Mouse (Mus musculus) ES-Bruce4 (cell line): ENCODE measurements at regions not wholly inside any gene's neighbourhood (a gene's known extent, or its start where the extent isn't known, plus 50 kb on each side); places are given as distances from the start of the nearest gene placed in this dataset.

Experiments used
- CTCF ChIP-seq: IDR thresholded peaks from one replicate; pipeline ENCODE4 v1.8.1; 2011; ENCODE audit warnings: low read depth, low read length
- POLR2A ChIP-seq: IDR thresholded peaks from one replicate; pipeline ENCODE4 v1.8.1; 2011; ENCODE audit warnings: low read length; ENCODE audit not compliant: insufficient read depth

DNA sequence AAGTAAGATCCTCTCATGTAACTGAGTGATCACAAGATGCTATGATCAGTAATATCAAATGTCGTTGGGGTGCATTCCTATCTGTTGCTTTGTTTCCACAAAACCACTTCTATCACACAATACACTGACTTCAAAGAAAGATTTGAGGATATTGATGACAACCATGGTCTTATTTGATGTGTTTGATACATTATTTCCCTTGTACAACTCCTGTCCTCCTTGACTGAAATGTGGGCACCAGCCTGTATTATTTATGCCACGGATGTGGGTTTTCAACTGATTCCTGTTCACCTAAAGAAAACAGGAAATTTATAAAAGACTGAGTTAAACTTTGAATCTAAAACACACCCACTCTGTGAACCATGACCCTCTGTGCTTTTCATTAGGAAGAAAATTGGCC, 105.7 kb downstream of the 1700017N19Rik start:
- TF ChIP-seq CTCF: no peak
- no peak for TF ChIP-seq POLR2A
